ENCODE assay signal across 8 mouse cellular contexts in genomic region chr17:30114761-30115160, GRCm38 (mm10).
DNase-seq lines count a peak whose midpoint lies in the region; ATAC-seq and TF ChIP-seq lines count a peak whose summit lies in the region.

No protein-coding gene starts in this region.

- no peak for ATAC-seq in CD4-positive, CD25-positive, alpha-beta regulatory T cell, adult 4 months

- DNase-seq in CD4-positive, CD25-positive, alpha-beta regulatory T cell, adult 2 months (ENCODE audit: low read depth, low spot score) = peak; percentile 72
- peak in 1 of 2 experiments; percentile 40 for DNase-seq in layer of hippocampus, adult 2 months (ENCODE audit: low spot score in 2 of 2)
- no peak for DNase-seq in layer of hippocampus, adult 8-10 months (ENCODE audit: low spot score in 2 of 2)
- DNase-seq in ZHBTc4 (ENCODE audit: low read depth, low spot score) = peak; percentile 58
- peak; percentile 35 to 49 for DNase-seq in lung, adult 18-20 months
- no peak for DNase-seq in frontal cortex, postnatal 14 days (ENCODE audit: low spot score in 2 of 2)
- no peak for DNase-seq in Muller cell, postnatal 12 days (ENCODE audit: inconsistent ontology term)

- H3K27ac ChIP-seq in layer of hippocampus, adult 2 months = peak overlapping the region; percentile 76; the same call in 1 of the 2 replicates

- TF ChIP-seq CTCF in layer of hippocampus, adult 2 months (conservative IDR thresholded peaks at IDR 0.05) = peak; percentile 80

- no peak overlapping the region for H3K4me3 ChIP-seq in layer of hippocampus, adult 2 months

Comparison
In these comparisons a context has a peak if more than half of its experiments do, and no peak if none do; other contexts are left out.
1. DNase-seq: peak in CD4-positive, CD25-positive, alpha-beta regulatory T cell, adult 2 months (single experiment), ZHBTc4 (single experiment) and lung, adult 18-20 months (2 of 2); none in layer of hippocampus, adult 8-10 months (0 of 2), frontal cortex, postnatal 14 days (0 of 2) and Muller cell, postnatal 12 days (single experiment).